Mouse (Mus musculus) hindlimb bud, embryonic 11.5 days (tissue): ENCODE data around the gene Taf15.

Experiments used
- DNase-seq: peaks from one replicate; pipeline ENCODE4 v3.0.0-alpha.2; 2012; ENCODE audit warnings: low read depth, low spot score; ENCODE audit errors: extremely low spot score

Gene Taf15

GRCm38 (mm10) chr11:83457257-83457656, 15.6 kb upstream of the Taf15 start:
- DNase-seq, result no peak

- no peak for DNase-seq
Observed at GRCm38 (mm10) chr11:83457912-83458601, 14.8 kb upstream of the Taf15 start.

- DNase-seq, result no peak
Observed at GRCm38 (mm10) chr11:83461462-83462027, 11.3 kb upstream of the Taf15 start.

GRCm38 (mm10) chr11:83462711-83463244, 10.1 kb upstream of the Taf15 start, which contains the start of gene Mmp28:
TSS of gene Mmp28 (minus strand) at chr11:83463071.
- no peak for DNase-seq

GRCm38 (mm10) chr11:83465976-83466375, 6.9 kb upstream of the Taf15 start:
- DNase-seq, result no peak

- no peak for DNase-seq
Observed at GRCm38 (mm10) chr11:83467120-83467652, 5.7 kb upstream of the Taf15 start.

- DNase-seq, result no peak
Observed at GRCm38 (mm10) chr11:83468765-83469164, 4.1 kb upstream of the Taf15 start.

GRCm38 (mm10) chr11:83471766-83472165, 1.1 kb upstream of the Taf15 start:
- DNase-seq, result no peak

GRCm38 (mm10) chr11:83473235-83474016, 540 bp downstream of the Taf15 start:
- DNase-seq, result no peak

- DNase-seq, result no peak
Observed at GRCm38 (mm10) chr11:83491488-83491887, 18.6 kb downstream of the Taf15 start.

GRCm38 (mm10) chr11:83495571-83495970, 22.7 kb downstream of the Taf15 start:
- DNase-seq, result no peak

- no peak for DNase-seq
Observed at GRCm38 (mm10) chr11:83504308-83504707, 31.4 kb downstream of the Taf15 start.

GRCm38 (mm10) chr11:83509521-83509920, 36.6 kb downstream of the Taf15 start:
- no peak for DNase-seq

GRCm38 (mm10) chr11:83517153-83517552, 44.3 kb downstream of the Taf15 start:
- DNase-seq, result no peak

- no peak for DNase-seq
Observed at GRCm38 (mm10) chr11:83518371-83518770, 45.5 kb downstream of the Taf15 start.

- DNase-seq, result no peak
Observed at GRCm38 (mm10) chr11:83522075-83522474, 49.2 kb downstream of the Taf15 start, which contains the start of gene Heatr9. TSS of gene Heatr9 (minus strand) at chr11:83522175.

GRCm38 (mm10) chr11:83529024-83529423, 56.1 kb downstream of the Taf15 start:
- DNase-seq, result no peak

GRCm38 (mm10) chr11:83530360-83530759, 57.5 kb downstream of the Taf15 start, which contains the start of gene Ccl5:
TSS of gene Ccl5 (minus strand) at chr11:83530518.
- no peak for DNase-seq

- no peak for DNase-seq
Observed at GRCm38 (mm10) chr11:83533192-83533591, 60.3 kb downstream of the Taf15 start.

GRCm38 (mm10) chr11:83534143-83534542, 61.3 kb downstream of the Taf15 start:
- no peak for DNase-seq
